Mouse (Mus musculus) liver, postnatal 0 days (tissue): ENCODE results near the gene Mgat3.

Experiments used
- CTCF ChIP-seq: sonication (generic); IDR thresholded peaks from 2 replicates; pipeline ENCODE4 v1.5.1; 2016; ENCODE audit warnings: antibody characterized with exemption, low read depth
- EP300 ChIP-seq: IDR thresholded peaks from 2 replicates; pipeline ENCODE4 v1.6.1; 2016; ENCODE audit warnings: antibody characterized with exemption, low read depth, mild to moderate bottlenecking

- TF ChIP-seq CTCF (no peak), EP300 (no peak)
Observed at GRCm38 (mm10) chr15:80199556-80199955, 26.0 kb downstream of the Mgat3 start.
